Mouse (Mus musculus) kidney, postnatal 0 days (tissue): ENCODE data around the gene Cmtm6. TPM values are rescaled to one million over a fixed set of nuclear protein-coding genes. Genes with fewer than 3 reads are reported as not detected.

Experiments used
- ATAC-seq: fragments of 200-750 bp; cut with Nextera tagmentation; replicated peaks from 2 replicates; pipeline ENCODE4 v1.8.0; 2017; ENCODE audit warnings: low read depth, moderate number of reproducible peaks, moderate TSS enrichment, moderate library complexity; ENCODE audit not compliant: low FRiP score
- DNase-seq: peaks from one replicate; pipeline ENCODE4 v3.0.0-alpha.2; 2016; ENCODE audit warnings: low spot score
- H3K27ac ChIP-seq: fragments of 300-500 bp; sonication (generic); 2 replicates; pipeline ENCODE4 v1.5.1; 2014; ENCODE audit warnings: mild to moderate bottlenecking
- H3K27me3 ChIP-seq: fragments of 300-500 bp; sonication (generic); 2 replicates; pipeline ENCODE4 v1.6.1; 2014; ENCODE audit warnings: low read length, mixed read lengths; ENCODE audit not compliant: insufficient read depth
- H3K36me3 ChIP-seq: fragments of 300-500 bp; sonication (generic); 2 replicates; pipeline ENCODE4 v1.6.1; 2014; ENCODE audit warnings: low read length, mixed read lengths; ENCODE audit not compliant: insufficient read depth
- H3K4me1 ChIP-seq: fragments of 300-500 bp; sonication (generic); replicated peaks from 2 replicates; pipeline ENCODE4 v1.6.1; 2014; ENCODE audit warnings: antibody characterized with exemption, low read length, mixed read lengths; ENCODE audit not compliant: insufficient read depth
- H3K4me2 ChIP-seq: fragments of 300-500 bp; sonication (generic); 2 replicates; pipeline ENCODE4 v1.6.1; 2014; ENCODE audit warnings: mild to moderate bottlenecking, low read length, moderate library complexity, mixed read lengths
- H3K4me3 ChIP-seq: fragments of 300-500 bp; sonication (generic); replicated peaks from 2 replicates; pipeline ENCODE4 v1.5.1; 2014; ENCODE audit warnings: low read depth, low read length
- H3K9ac ChIP-seq: fragments of 300-500 bp; sonication (generic); 2 replicates; pipeline ENCODE4 v1.6.1; 2014; ENCODE audit warnings: low read depth, low read length
- H3K9me3 ChIP-seq: fragments of 300-500 bp; sonication (generic); replicated peaks from 2 replicates; pipeline ENCODE4 v1.6.1; 2016; ENCODE audit warnings: low read length, inconsistent platforms, mixed read lengths
- CTCF ChIP-seq: IDR thresholded peaks from 2 replicates; pipeline ENCODE4 v1.5.1; 2016; ENCODE audit warnings: antibody characterized with exemption, low read depth, mild to moderate bottlenecking, moderate library complexity
- WGBS: fragments of 180-500 bp; shearing (Covaris S2); extraction: QIAGEN DNeasy Blood & Tissue Kit; methylation state at CpG from one replicate; pipeline ENCODE4 v1.1.7; 2014; 5-methylcytosine and 5-hydroxymethylcytosine counted together
- polyA plus RNA-seq: library from polyadenylated mRNA; unstranded; fragments of >200 nt; fragmentation: Nextera tagmentation; extraction: Ambion mirVana; gene quantifications from 2 replicates; pipeline ENCODE4 v1.2.1, GENCODE M21; 2015

The Cmtm6 gene
- polyA plus RNA-seq, 1 experiment from 2014 or later: 64.5 TPM

- Histone ChIP-seq H3K27ac (no peak overlapping the region), H3K36me3 (peaks cover 26% of the 10 kb centered on the region; the same call in 1 of the 2 replicates), H3K4me2 (no peak overlapping the region), H3K4me1 (no peaks in the 10 kb centered on the region), H3K27me3 (no peaks in the 10 kb centered on the region), H3K4me3 (no peak overlapping the region), H3K9ac (no peak overlapping the region), H3K9me3 (no peaks in the 10 kb centered on the region)
- ATAC-seq (no peak), DNase-seq (no peak)
- 87% methylated on average over 4 of the region's 4 CpGs for WGBS
- TF ChIP-seq CTCF: no peak
These were observed 29.0 kb downstream of the Cmtm6 start for GRCm38 (mm10) chr9:114759886-114760285.

DNA sequence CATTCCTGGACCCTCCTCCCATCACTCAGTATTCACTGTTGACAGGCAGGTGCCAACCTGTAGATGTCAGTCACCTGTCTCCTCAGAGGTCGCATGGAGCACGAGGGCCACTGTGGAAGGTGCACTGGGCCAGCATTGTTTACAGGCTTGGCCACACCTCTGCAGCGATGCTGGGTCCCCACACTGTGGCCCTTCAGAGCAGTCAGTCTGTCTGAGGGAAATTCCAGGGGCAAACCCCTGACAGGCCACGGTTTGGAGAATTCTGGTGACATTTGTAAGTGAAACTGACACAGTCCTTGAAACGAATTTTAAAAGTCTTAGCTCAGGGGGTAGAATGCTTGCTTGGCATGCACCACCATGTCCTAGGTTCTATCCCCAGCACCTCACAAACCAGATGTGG lies 29.4 kb downstream of the Cmtm6 start:
- DNase-seq: no peak
- H3K4me1 ChIP-seq: no peaks in the 10 kb centered on the region
- no peak overlapping the region for H3K27ac ChIP-seq
- no peak overlapping the region for H3K4me2 ChIP-seq
- H3K9me3 ChIP-seq: no peaks in the 10 kb centered on the region
- TF ChIP-seq CTCF: no peak
- ATAC-seq: no peak
- H3K36me3 ChIP-seq: peaks cover 24% of the 10 kb centered on the region; the same call in 1 of the 2 replicates
- 81% methylated on average over 5 of the region's 5 CpGs for WGBS
- no peak overlapping the region for H3K9ac ChIP-seq
- H3K4me3 ChIP-seq: no peak overlapping the region
- H3K27me3 ChIP-seq: no peaks in the 10 kb centered on the region

DNA sequence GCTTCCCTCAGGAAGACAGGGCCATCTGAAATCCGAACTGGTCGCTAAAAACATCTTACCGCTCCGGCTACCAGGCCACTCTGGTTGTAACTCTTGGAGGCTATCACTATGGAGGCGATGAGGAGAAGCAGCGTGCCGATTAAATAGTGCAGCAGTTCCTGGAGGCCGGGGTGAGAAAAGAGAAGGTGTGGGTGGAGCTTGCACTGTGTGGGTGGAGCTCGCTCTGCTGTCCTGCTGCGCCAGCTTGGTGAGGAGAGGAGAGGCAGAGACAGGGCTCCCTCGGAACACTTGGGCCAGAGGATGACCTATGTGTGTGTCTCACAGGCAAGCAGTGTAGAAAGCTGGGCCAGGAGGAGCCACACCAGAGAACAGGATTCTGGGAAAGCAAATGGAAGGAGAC lies 30.9 kb downstream of the Cmtm6 start:
- no peak overlapping the region for H3K27ac ChIP-seq
- H3K4me1 ChIP-seq: no peaks in the 10 kb centered on the region
- no peaks in the 10 kb centered on the region for H3K27me3 ChIP-seq
- 62% methylated on average over 11 of the region's 11 CpGs for WGBS
- peaks cover 18% of the 10 kb centered on the region; the same call in 1 of the 2 replicates for H3K36me3 ChIP-seq
- no peak overlapping the region for H3K4me3 ChIP-seq
- no peak overlapping the region for H3K4me2 ChIP-seq
- ATAC-seq (no peak), DNase-seq (no peak)
- H3K9me3 ChIP-seq: no peaks in the 10 kb centered on the region
- no peak for TF ChIP-seq CTCF
- H3K9ac ChIP-seq: no peak overlapping the region

DNA sequence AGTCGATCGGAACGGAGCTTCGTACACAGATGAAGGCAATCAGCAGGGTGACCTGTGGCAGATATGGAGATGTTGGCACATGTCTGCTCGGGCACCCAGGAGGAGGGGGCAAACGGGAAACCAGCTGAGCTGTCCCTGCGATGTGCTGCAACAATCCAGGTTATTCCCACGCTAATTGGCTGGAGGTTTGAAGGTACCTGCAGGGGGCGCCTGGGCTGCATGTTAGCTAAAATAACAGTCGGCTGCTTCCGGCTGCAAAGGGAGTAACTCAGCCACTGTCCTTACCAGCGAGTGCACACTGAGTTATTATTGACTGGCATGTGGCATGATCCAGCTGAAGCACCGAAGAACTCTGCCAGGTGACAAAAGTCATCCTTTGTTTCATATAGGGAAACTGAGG lies 32.4 kb downstream of the Cmtm6 start:
- ATAC-seq: no peak
- WGBS: 62% methylated on average over 13 of the region's 13 CpGs
- DNase-seq: peak; percentile 62

GRCm38 (mm10) chr9:114767030-114767429 lies 36.1 kb downstream of the Cmtm6 start:
- Histone ChIP-seq H3K4me3 (no peak overlapping the region), H3K27me3 (no peaks in the 10 kb centered on the region), H3K4me1 (peaks cover 7% of the 10 kb centered on the region), H3K4me2 (no peak overlapping the region), H3K9ac (no peak overlapping the region), H3K9me3 (no peaks in the 10 kb centered on the region), H3K36me3 (0 out of 2 replicates have a peak, but pooled peaks cover 5% of the 10 kb centered on the region), H3K27ac (peak overlapping the region; percentile 78)
- 37% methylated on average over 13 of the region's 13 CpGs for WGBS
- ATAC-seq: peak; percentile 75
- DNase-seq: peak; percentile 77
- TF ChIP-seq CTCF: no peak

More for the DNA sequence above, 32.4 kb downstream of the Cmtm6 start:
- no peak overlapping the region for H3K27ac ChIP-seq
- no peak overlapping the region for H3K9ac ChIP-seq
- H3K4me3 ChIP-seq: no peak overlapping the region
- H3K4me1 ChIP-seq: peaks cover 7% of the 10 kb centered on the region
- H3K27me3 ChIP-seq: no peaks in the 10 kb centered on the region
- peaks cover 15% of the 10 kb centered on the region; the same call in 1 of the 2 replicates for H3K36me3 ChIP-seq
- TF ChIP-seq CTCF: peak; percentile 69
- H3K4me2 ChIP-seq: no peak overlapping the region
- no peaks in the 10 kb centered on the region for H3K9me3 ChIP-seq

DNA sequence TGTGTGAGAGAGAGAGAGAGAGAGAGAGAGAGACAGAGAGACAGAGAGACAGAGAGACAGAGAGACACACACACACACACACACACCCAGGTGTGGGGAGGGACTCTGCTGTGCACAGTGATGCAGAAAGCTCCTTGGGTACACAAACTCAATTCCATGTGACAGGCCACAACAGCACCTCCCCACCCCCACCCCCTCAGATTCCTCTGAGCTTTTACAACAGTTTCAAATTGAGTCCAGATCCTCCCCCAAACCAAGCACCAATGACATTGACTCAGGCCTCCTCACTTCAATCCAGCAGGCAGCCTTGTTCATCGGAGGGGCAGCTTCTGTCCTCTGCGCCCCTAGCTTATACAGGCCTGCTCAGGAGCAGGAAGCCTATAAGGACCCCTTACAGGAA lies 36.6 kb downstream of the Cmtm6 start:
- H3K4me2 ChIP-seq: no peak overlapping the region
- peak; percentile 69 for DNase-seq
- H3K9me3 ChIP-seq: no peaks in the 10 kb centered on the region
- H3K4me1 ChIP-seq: peaks cover 7% of the 10 kb centered on the region
- H3K27ac ChIP-seq: peak overlapping the region; percentile 78
- no peak overlapping the region for H3K4me3 ChIP-seq
- no peak for TF ChIP-seq CTCF
- H3K36me3 ChIP-seq: 0 out of 2 replicates have a peak, but pooled peaks cover 8% of the 10 kb centered on the region
- 37% methylated on average over 2 of the region's 2 CpGs for WGBS
- no peaks in the 10 kb centered on the region for H3K27me3 ChIP-seq
- H3K9ac ChIP-seq: no peak overlapping the region
- peak; percentile 71 for ATAC-seq

DNA sequence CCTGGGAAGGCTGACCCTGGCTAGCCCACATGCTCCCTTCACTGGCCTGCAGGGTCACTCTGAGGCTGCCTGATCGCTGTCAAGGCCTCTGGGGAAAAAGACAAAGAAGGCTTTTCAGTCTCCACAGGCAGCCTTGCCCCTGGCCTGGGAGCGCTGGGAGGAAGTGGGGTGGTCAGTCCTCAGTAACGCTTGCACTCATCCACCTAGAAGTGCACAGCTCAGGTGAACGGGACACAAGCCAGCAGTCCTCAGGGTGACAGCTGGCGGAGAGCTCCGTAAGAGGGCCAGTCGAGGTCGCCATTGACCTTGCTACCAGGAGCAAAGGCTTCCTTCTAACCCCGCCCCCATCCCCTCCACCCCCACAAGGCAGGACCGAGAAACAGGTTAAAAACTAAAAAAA lies 37.1 kb downstream of the Cmtm6 start:
- H3K4me3 ChIP-seq: no peak overlapping the region
- H3K27me3 ChIP-seq: no peaks in the 10 kb centered on the region
- 0 out of 2 replicates have a peak, but pooled peaks cover 6% of the 10 kb centered on the region for H3K36me3 ChIP-seq
- WGBS: 32% methylated on average over 10 of the region's 10 CpGs
- no peak for ATAC-seq
- TF ChIP-seq CTCF: no peak
- H3K4me2 ChIP-seq: no peak overlapping the region
- H3K4me1 ChIP-seq: peaks cover 7% of the 10 kb centered on the region
- H3K9ac ChIP-seq: no peak overlapping the region
- DNase-seq: no peak
- H3K9me3 ChIP-seq: no peaks in the 10 kb centered on the region
- peak overlapping the region; percentile 78 for H3K27ac ChIP-seq
